Mouse (Mus musculus) ES-E14 (cell line): Measurements from ENCODE around the gene Asb4. TPM values are rescaled to one million over a fixed set of nuclear protein-coding genes. Genes with fewer than 3 reads are reported as not detected.

Experiments
- DNase-seq: peaks from one replicate; pipeline ENCODE4 v3.0.0-alpha.2; 2013; ENCODE audit warnings: low read depth, low spot score
- H3K27ac ChIP-seq: 2 replicates; pipeline ENCODE4 v1.5.1; 2012; ENCODE audit warnings: low read depth, mild to moderate bottlenecking, low read length, moderate library complexity, mixed read lengths; ENCODE audit not compliant: poor library complexity, insufficient read depth, severe bottlenecking
- H3K36me3 ChIP-seq: 2 replicates; pipeline ENCODE4 v1.6.1; 2012; ENCODE audit warnings: mild to moderate bottlenecking, low read length, moderate library complexity, mixed read lengths; ENCODE audit not compliant: control insufficient read depth, poor library complexity, insufficient read depth, severe bottlenecking
- H3K4me1 ChIP-seq, 2 experiments: fragments of 150-350 bp in 1 of 2; sonication (generic) in 1 of 2; 2 replicates each; pipeline ENCODE4 v1.6.1; 2012; ENCODE audit warnings: low read length in 2 of 2, mild to moderate bottlenecking in 1 of 2, mixed read lengths in 1 of 2; ENCODE audit not compliant: control insufficient read depth in 2 of 2, insufficient read depth in 2 of 2, poor library complexity in 1 of 2
- H3K4me3 ChIP-seq, 2 experiments: fragments of 150-350 bp in 1 of 2; sonication (generic) in 1 of 2; 2 replicates each; pipeline ENCODE4 v1.5.1; 2012; ENCODE audit warnings: low read length in 2 of 2, low read depth in 1 of 2, mild to moderate bottlenecking in 1 of 2, mixed read lengths in 1 of 2; ENCODE audit not compliant: insufficient read depth in 1 of 2, poor library complexity in 1 of 2, severe bottlenecking in 1 of 2
- H3K9ac ChIP-seq: 2 replicates; pipeline ENCODE4 v1.6.1; 2012; ENCODE audit warnings: low read depth, mild to moderate bottlenecking, low read length, mixed read lengths; ENCODE audit not compliant: poor library complexity, insufficient read depth, severe bottlenecking
- H3K9me3 ChIP-seq: fragments of 150-350 bp; sonication (generic); 2 replicates; pipeline ENCODE4 v1.6.1; 2012; ENCODE audit warnings: low read depth, mild to moderate bottlenecking, low read length; ENCODE audit not compliant: control insufficient read depth, insufficient read depth
- CHD2 ChIP-seq: IDR thresholded peaks from 2 replicates; pipeline ENCODE4 v1.6.1; 2014; ENCODE audit warnings: mild to moderate bottlenecking, low read depth, low read length, inconsistent platforms
- HCFC1 ChIP-seq: IDR thresholded peaks from 2 replicates; pipeline ENCODE4 v1.6.1; 2012; ENCODE audit warnings: low read length, inconsistent platforms, borderline replicate concordance; ENCODE audit not compliant: insufficient read depth
- MAFK ChIP-seq: IDR thresholded peaks from 2 replicates; pipeline ENCODE4 v1.6.1; 2014; ENCODE audit warnings: mild to moderate bottlenecking, low read depth, low read length, inconsistent platforms; ENCODE audit not compliant: insufficient read depth
- ZC3H11A ChIP-seq: IDR thresholded peaks from 2 replicates; pipeline ENCODE4 v1.6.1; 2012; ENCODE audit warnings: low read depth, mild to moderate bottlenecking, inconsistent platforms, low read length, borderline replicate concordance
- ZNF384 ChIP-seq: IDR thresholded peaks from 2 replicates; pipeline ENCODE4 v1.6.1; 2012; ENCODE audit warnings: low read depth, low read length, inconsistent platforms
- in situ Hi-C, 2 experiments: fragments of 600-800 bp; cut with MboI; formaldehyde crosslinking; loops; one replicate each; pipeline ENCODE4 v1.15.1; 2025; ENCODE audit warnings: low sequenced_read_pairs in 2 of 2, inconsistent platforms in 1 of 2; ENCODE audit not compliant: unreplicated experiment in 2 of 2
- total RNA-seq: library from RNA; depleted of rRNA; stranded (reverse); fragments of 300-350 nt; gene quantifications from 2 replicates; pipeline ENCODE4 v1.2.3, GENCODE M21; 2012

Gene Asb4
- total RNA-seq, 1 experiment = 0.22 TPM

DNA sequence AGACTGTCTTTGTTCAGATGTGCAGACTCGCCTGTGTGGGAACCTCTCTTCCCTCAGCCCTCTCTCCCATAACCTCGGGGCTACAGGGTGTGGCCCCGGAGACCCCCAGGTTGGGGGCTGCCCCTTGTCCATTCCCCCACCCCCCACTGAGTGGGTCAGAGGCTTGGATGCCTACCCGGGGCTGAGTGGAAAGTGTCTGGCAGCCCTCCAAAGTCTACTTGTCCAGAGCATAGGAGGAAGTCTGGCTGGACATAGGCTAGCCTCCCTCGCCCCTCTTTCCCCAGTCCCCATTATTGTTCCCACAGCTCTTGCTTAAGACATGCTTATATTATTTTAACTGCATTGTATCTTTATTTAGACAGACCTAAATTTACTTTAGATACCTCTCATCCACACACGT is 38.9 kb upstream of the Asb4 start:
- DNase-seq = no peak
- Histone ChIP-seq H3K4me3 (no peak overlapping the region), H3K9me3 (no peaks in the 10 kb centered on the region), H3K36me3 (no peaks in the 10 kb centered on the region), H3K9ac (no peak overlapping the region), H3K4me1 (no peaks in the 10 kb centered on the region), H3K27ac (no peak overlapping the region)
- in situ Hi-C loops = no loop called here
- TF ChIP-seq HCFC1 (no peak), ZC3H11A (no peak), CHD2 (no peak), ZNF384 (no peak), MAFK (no peak)

DNA sequence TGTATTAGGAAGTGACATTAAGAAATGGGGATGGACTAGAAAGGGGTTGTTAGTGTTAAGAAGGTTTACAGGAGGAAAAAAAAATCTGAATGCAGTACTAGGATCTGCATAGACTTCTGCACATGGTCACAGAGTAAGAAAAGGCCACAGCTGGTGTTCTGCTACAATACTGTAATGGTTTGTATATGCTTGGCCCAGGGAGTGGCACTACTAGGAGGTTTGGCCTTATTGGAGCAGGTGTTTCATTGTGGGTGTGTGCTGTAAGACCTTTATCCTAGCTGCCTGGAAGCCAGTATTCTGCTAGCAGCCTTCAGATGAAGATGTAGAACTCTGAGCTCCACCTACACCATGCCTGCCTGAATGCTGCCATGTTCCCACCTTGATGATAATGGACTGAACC is 25.3 kb upstream of the Asb4 start:
- in situ Hi-C loops = no loop called here

DNA sequence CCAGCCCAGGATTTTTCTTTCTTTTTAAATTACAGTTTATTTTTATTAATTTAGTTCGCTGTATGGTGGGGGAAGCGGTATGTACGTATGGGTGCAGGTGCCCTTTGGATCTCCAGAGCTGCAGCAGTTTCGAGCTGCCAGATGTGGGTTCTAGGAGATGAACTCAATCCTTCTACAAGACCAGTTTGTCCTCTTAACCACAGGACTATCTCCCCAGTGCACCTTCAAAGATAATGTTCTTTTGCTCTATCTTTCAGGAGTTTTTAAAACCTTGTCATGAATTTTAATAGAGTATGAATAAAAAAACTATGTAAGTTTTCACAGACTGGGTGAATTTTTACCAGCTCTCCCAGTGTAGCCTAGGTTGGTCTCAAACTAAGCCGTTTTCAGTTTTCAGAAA is 22.8 kb upstream of the Asb4 start:
- H3K36me3 ChIP-seq = no peaks in the 10 kb centered on the region
- H3K9ac ChIP-seq = no peak overlapping the region
- in situ Hi-C loops = no loop called here
- H3K4me1 ChIP-seq = no peaks in the 10 kb centered on the region
- TF ChIP-seq HCFC1 (no peak), CHD2 (no peak), MAFK (no peak), ZC3H11A (no peak), ZNF384 (no peak)
- no peaks in the 10 kb centered on the region for H3K9me3 ChIP-seq
- no peak for DNase-seq
- H3K27ac ChIP-seq = no peak overlapping the region
- no peak overlapping the region for H3K4me3 ChIP-seq

More for the DNA sequence above, 25.3 kb upstream of the Asb4 start:
- no peak for DNase-seq
- H3K36me3 ChIP-seq = no peaks in the 10 kb centered on the region
- H3K9me3 ChIP-seq = no peaks in the 10 kb centered on the region
- H3K4me1 ChIP-seq = no peaks in the 10 kb centered on the region
- TF ChIP-seq ZC3H11A (no peak), HCFC1 (no peak), ZNF384 (no peak), CHD2 (no peak), MAFK (no peak)
- H3K9ac ChIP-seq = no peak overlapping the region
- H3K27ac ChIP-seq = no peak overlapping the region
- no peak overlapping the region for H3K4me3 ChIP-seq

DNA sequence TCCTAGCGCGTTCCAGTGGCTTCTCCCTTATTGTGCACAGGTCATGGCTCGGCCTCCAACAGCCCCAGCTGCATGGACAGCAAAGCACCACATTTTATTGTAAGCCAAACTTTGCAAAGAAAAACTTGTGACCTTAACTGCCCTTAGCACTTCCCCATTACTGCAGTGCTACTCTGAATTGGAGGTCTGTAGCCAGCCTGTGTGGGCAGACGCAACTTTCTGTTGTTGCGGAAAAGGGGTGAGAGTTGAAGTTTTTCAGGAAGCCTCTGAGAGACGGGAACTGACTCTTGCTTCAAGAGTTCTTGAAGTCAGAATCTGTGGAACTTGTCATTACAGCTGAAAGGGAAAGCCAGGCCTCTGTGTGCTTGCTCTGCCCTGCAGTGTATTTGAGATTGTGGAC is 21.2 kb upstream of the Asb4 start:
- no peak overlapping the region for H3K27ac ChIP-seq
- no peak overlapping the region for H3K9ac ChIP-seq

DNA sequence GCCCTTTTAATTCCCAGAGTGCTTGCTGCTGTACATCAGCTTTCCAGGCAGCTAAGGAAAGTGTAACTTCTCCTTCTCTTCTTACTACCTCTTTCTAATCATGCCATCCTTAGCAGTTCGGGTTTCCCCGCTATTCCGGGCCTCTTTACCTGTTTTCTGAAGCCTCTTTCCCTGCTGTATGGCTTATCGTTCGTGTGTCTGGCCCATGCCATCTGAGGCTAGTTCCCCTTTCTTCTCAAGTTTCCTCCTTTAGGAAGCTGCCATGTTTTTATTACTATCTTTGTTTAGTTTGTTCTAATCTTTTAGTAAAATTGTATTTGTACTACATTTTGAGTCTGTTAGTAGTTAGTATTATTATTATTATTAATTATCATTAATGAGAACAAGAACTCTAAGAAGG is 17.3 kb upstream of the Asb4 start:
- TF ChIP-seq CHD2 (no peak), MAFK (no peak), ZC3H11A (no peak), ZNF384 (no peak), HCFC1 (no peak)
- in situ Hi-C loops = no loop called here
- no peak overlapping the region for H3K4me3 ChIP-seq
- no peaks in the 10 kb centered on the region for H3K4me1 ChIP-seq
- DNase-seq = no peak
- H3K9me3 ChIP-seq = no peaks in the 10 kb centered on the region
- no peak overlapping the region for H3K9ac ChIP-seq
- no peaks in the 10 kb centered on the region for H3K36me3 ChIP-seq
- H3K27ac ChIP-seq = no peak overlapping the region

More for the DNA sequence above, 21.2 kb upstream of the Asb4 start:
- in situ Hi-C loops = no loop called here
- no peak overlapping the region for H3K4me3 ChIP-seq
- H3K36me3 ChIP-seq = no peaks in the 10 kb centered on the region
- no peaks in the 10 kb centered on the region for H3K4me1 ChIP-seq
- TF ChIP-seq MAFK (no peak), CHD2 (no peak), ZNF384 (no peak), ZC3H11A (no peak), HCFC1 (no peak)
- H3K9me3 ChIP-seq = no peaks in the 10 kb centered on the region
- DNase-seq = no peak
